Mouse (Mus musculus) ovary, postnatal 10 days (tissue): ENCODE measurements at regions not wholly inside any gene's neighbourhood (a gene's known extent, or its start where the extent isn't known, plus 50 kb on each side); places are given as distances from the start of the nearest gene placed in this dataset.

Source experiments
- DNase-seq: peaks from one replicate; pipeline ENCODE4 v3.0.0; 2022; ENCODE audit warnings: low spot score

GRCm38 (mm10) chr4:87718166-87718805, 314.9 kb downstream of the Mllt3 start:
- no peak for DNase-seq

GRCm38 (mm10) chr4:87715212-87715933, 317.8 kb downstream of the Mllt3 start:
- DNase-seq: no peak

GRCm38 (mm10) chr4:87712691-87713090, 320.5 kb downstream of the Mllt3 start:
- DNase-seq: no peak

- no peak for DNase-seq
Measured at GRCm38 (mm10) chr4:87712286-87712685, 320.9 kb downstream of the Mllt3 start.

GRCm38 (mm10) chr4:87711185-87711827, 321.9 kb downstream of the Mllt3 start:
- DNase-seq: no peak

- DNase-seq: no peak
Measured at GRCm38 (mm10) chr4:87708981-87709645, 324.1 kb downstream of the Mllt3 start.

GRCm38 (mm10) chr4:87707386-87707785, 325.8 kb downstream of the Mllt3 start:
- no peak for DNase-seq

GRCm38 (mm10) chr4:87702834-87703233, 330.3 kb downstream of the Mllt3 start:
- DNase-seq: no peak

GRCm38 (mm10) chr4:87702290-87702689, 330.9 kb downstream of the Mllt3 start:
- no peak for DNase-seq

- DNase-seq: no peak
Measured at GRCm38 (mm10) chr4:87701024-87701423, 332.1 kb downstream of the Mllt3 start.

GRCm38 (mm10) chr4:87700508-87700907, 332.7 kb downstream of the Mllt3 start:
- DNase-seq: no peak

GRCm38 (mm10) chr4:87699586-87699985, 333.6 kb downstream of the Mllt3 start:
- no peak for DNase-seq

GRCm38 (mm10) chr4:87698750-87699149, 334.4 kb downstream of the Mllt3 start:
- no peak for DNase-seq

- no peak for DNase-seq
Measured at GRCm38 (mm10) chr4:87696921-87697320, 336.2 kb downstream of the Mllt3 start.

- no peak for DNase-seq
Measured at GRCm38 (mm10) chr4:87695811-87696210, 337.4 kb downstream of the Mllt3 start.

GRCm38 (mm10) chr4:87692741-87693140, 340.4 kb downstream of the Mllt3 start:
- no peak for DNase-seq

GRCm38 (mm10) chr4:87684952-87685351, 348.2 kb downstream of the Mllt3 start:
- no peak for DNase-seq

GRCm38 (mm10) chr4:87682783-87683182, 350.4 kb downstream of the Mllt3 start:
- DNase-seq: no peak

GRCm38 (mm10) chr4:87671101-87671500, 362.1 kb downstream of the Mllt3 start:
- no peak for DNase-seq

GRCm38 (mm10) chr4:87670167-87670566, 363.0 kb downstream of the Mllt3 start:
- DNase-seq: no peak

GRCm38 (mm10) chr4:87669480-87669879, 363.7 kb downstream of the Mllt3 start:
- DNase-seq: no peak

GRCm38 (mm10) chr4:87668314-87668713, 364.9 kb downstream of the Mllt3 start:
- no peak for DNase-seq
